Mouse (Mus musculus): ENCODE data around the gene Kpna4. TPM values are rescaled to one million over a fixed set of nuclear protein-coding genes. Genes with fewer than 3 reads are reported as not detected.

Gene Kpna4
- total and polyA plus RNA-seq, 2 experiments from 2014 or later = 26.4 to 53.0 TPM

GRCm38 (mm10) chr3:69136059-69136458 lies 9.1 kb upstream of the Kpna4 start:
- Histone ChIP-seq H3K9ac (replicated peaks; ENCODE audit: low read length) (no peak overlapping the region), H3K27me3 (ENCODE audit: insufficient read depth, low read length) (no peaks in the 10 kb centered on the region), H3K9me3 (ENCODE audit: low read length) (no peaks in the 10 kb centered on the region), H3K36me3 (ENCODE audit: insufficient read depth, low read length) (no peaks in the 10 kb centered on the region), H3K4me1 (ENCODE audit: insufficient read depth, low read length) (no peaks in the 10 kb centered on the region), H3K27ac (no peak overlapping the region), H3K4me3 (ENCODE audit: low read length) (no peak overlapping the region), H3K4me2 (ENCODE audit: low read depth, low read length) (no peak overlapping the region)
- ATAC-seq (no peak), DNase-seq (ENCODE audit: low spot score) (no peak)
- no peak for TF ChIP-seq CTCF (IDR thresholded peaks at IDR 0.05; ENCODE audit: low read depth)
- 62% methylated on average over 6 of the region's 6 CpGs for WGBS

GRCm38 (mm10) chr3:69130973-69131372 lies 4.1 kb upstream of the Kpna4 start:
- 83% methylated on average over 4 of the region's 4 CpGs for WGBS
- H3K4me2 ChIP-seq (ENCODE audit: low read depth, low read length) = no peak overlapping the region
- ATAC-seq (no peak), DNase-seq (ENCODE audit: low spot score) (no peak)
- no peaks in the 10 kb centered on the region for H3K36me3 ChIP-seq (ENCODE audit: insufficient read depth, low read length)
- H3K27ac ChIP-seq = no peak overlapping the region
- H3K9ac ChIP-seq (replicated peaks; ENCODE audit: low read length) = no peak overlapping the region
- no peaks in the 10 kb centered on the region for H3K4me1 ChIP-seq (ENCODE audit: insufficient read depth, low read length)
- TF ChIP-seq CTCF (IDR thresholded peaks at IDR 0.05; ENCODE audit: low read depth) = no peak
- no peaks in the 10 kb centered on the region for H3K9me3 ChIP-seq (ENCODE audit: low read length)
- no peaks in the 10 kb centered on the region for H3K27me3 ChIP-seq (ENCODE audit: insufficient read depth, low read length)
- no peak overlapping the region for H3K4me3 ChIP-seq (ENCODE audit: low read length)

DNA sequence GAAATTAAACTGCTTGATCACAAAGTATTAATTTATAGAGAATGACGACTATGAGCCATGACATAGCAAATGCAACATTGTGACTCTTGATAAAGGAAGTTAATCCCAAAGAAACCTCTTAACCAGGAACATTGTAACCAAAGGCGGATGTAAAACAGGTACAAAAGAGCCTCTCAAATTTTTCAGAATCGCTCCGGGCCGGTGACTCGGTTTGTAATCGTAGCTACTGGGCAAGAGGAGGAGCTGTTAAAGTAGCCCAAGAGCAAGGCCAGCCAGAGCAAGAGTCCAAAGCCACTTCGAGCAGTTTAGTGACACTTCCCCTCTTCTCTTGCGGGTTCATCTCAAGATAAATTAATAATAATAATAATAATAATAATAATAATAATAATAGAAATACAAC lies 780 bp upstream of the Kpna4 start:
- no peak for ATAC-seq
- DNase-seq (ENCODE audit: low spot score) = no peak
- Histone ChIP-seq H3K36me3 (ENCODE audit: insufficient read depth, low read length) (no peaks in the 10 kb centered on the region), H3K27me3 (ENCODE audit: insufficient read depth, low read length) (no peaks in the 10 kb centered on the region), H3K27ac (no peak overlapping the region), H3K9me3 (ENCODE audit: low read length) (no peaks in the 10 kb centered on the region), H3K4me1 (ENCODE audit: insufficient read depth, low read length) (peaks cover 7% of the 10 kb centered on the region), H3K9ac (replicated peaks; ENCODE audit: low read length) (peak overlapping the region; percentile 93), H3K4me3 (ENCODE audit: low read length) (peak overlapping the region; percentile 95), H3K4me2 (ENCODE audit: low read depth, low read length) (peak overlapping the region; percentile 75)
- TF ChIP-seq CTCF (IDR thresholded peaks at IDR 0.05; ENCODE audit: low read depth) = no peak
- 11% methylated on average over 9 of the region's 9 CpGs for WGBS

DNA sequence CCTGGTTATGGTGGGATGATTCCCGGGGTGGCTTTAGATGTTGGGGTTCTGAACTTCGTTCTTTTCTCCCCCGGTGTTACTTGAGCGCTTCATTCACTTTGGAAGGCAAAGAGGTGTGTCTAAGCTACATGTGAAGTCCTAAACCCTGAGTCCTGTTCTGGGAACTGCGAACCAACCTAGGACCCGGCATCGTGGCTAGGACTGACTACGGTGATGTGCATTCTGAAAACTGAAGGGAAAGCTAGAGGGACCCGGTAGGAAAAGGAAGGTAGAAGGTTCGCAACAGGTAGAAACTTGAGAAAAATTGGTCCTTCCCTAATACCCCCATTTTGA lies 399 bp upstream of the Kpna4 start:
- no peak; the same call in 1 of the 2 replicates for ATAC-seq
- Histone ChIP-seq H3K27ac (no peak overlapping the region; the same call in 1 of the 2 replicates), H3K9me3 (ENCODE audit: low read length) (no peaks in the 10 kb centered on the region), H3K4me3 (ENCODE audit: low read length) (peak overlapping the region; percentile 95), H3K27me3 (ENCODE audit: insufficient read depth, low read length) (no peaks in the 10 kb centered on the region), H3K9ac (replicated peaks; ENCODE audit: low read length) (peak overlapping the region; percentile 93), H3K36me3 (ENCODE audit: insufficient read depth, low read length) (no peaks in the 10 kb centered on the region), H3K4me2 (ENCODE audit: low read depth, low read length) (peak overlapping the region; percentile 75), H3K4me1 (ENCODE audit: insufficient read depth, low read length) (peaks cover 7% of the 10 kb centered on the region)
- DNase-seq (ENCODE audit: low spot score) = no peak
- no peak for TF ChIP-seq CTCF (IDR thresholded peaks at IDR 0.05; ENCODE audit: low read depth)
- WGBS = under 1% methylated on average over 10 of the region's 10 CpGs

- Histone ChIP-seq H3K36me3 (ENCODE audit: insufficient read depth, low read length) (no peaks in the 10 kb centered on the region), H3K9ac (replicated peaks; ENCODE audit: low read length) (peak overlapping the region; percentile 93), H3K4me3 (ENCODE audit: low read length) (peak overlapping the region; percentile 95), H3K27ac (peak overlapping the region; percentile 98), H3K27me3 (ENCODE audit: insufficient read depth, low read length) (no peaks in the 10 kb centered on the region), H3K4me1 (ENCODE audit: insufficient read depth, low read length) (peaks cover 7% of the 10 kb centered on the region), H3K9me3 (ENCODE audit: low read length) (no peaks in the 10 kb centered on the region), H3K4me2 (ENCODE audit: low read depth, low read length) (peak overlapping the region; percentile 75)
- TF ChIP-seq CTCF (IDR thresholded peaks at IDR 0.05; ENCODE audit: low read depth) = peak; percentile 55
- ATAC-seq = no peak
- 0% methylated on average over 34 of the region's 35 CpGs for WGBS
- DNase-seq (ENCODE audit: low spot score) = peak; percentile 52
Observed at GRCm38 (mm10) chr3:69125891-69126508, 913 bp downstream of the Kpna4 start.

DNA sequence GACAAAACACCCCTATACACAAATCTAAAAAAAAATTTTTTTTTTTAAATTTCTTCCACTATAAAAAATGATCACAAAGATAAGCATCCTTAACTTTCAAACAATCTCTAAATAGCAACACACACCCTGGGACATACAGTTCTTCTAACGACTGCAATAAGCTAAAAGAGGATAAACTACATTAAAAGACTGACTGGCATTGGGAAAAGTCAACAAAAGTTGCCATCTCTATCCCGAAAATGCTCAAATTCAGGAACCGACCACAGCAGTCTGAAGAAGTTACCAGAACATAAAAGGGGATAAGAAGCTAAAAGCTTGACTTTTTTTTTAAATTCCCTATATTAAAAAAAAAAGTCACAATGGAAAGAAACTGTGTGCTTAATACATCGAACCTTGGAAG lies 1.5 kb downstream of the Kpna4 start:
- H3K4me3 ChIP-seq (ENCODE audit: low read length) = peak overlapping the region; percentile 95
- no peaks in the 10 kb centered on the region for H3K36me3 ChIP-seq (ENCODE audit: insufficient read depth, low read length)
- no peak for TF ChIP-seq CTCF (IDR thresholded peaks at IDR 0.05; ENCODE audit: low read depth)
- peak overlapping the region; percentile 75 for H3K4me2 ChIP-seq (ENCODE audit: low read depth, low read length)
- no peak for ATAC-seq
- peaks cover 7% of the 10 kb centered on the region for H3K4me1 ChIP-seq (ENCODE audit: insufficient read depth, low read length)
- no peak for DNase-seq (ENCODE audit: low spot score)
- peak overlapping the region; percentile 98; the same call in 1 of the 2 replicates for H3K27ac ChIP-seq
- no peaks in the 10 kb centered on the region for H3K27me3 ChIP-seq (ENCODE audit: insufficient read depth, low read length)
- H3K9me3 ChIP-seq (ENCODE audit: low read length) = no peaks in the 10 kb centered on the region
- peak overlapping the region; percentile 93 for H3K9ac ChIP-seq (replicated peaks; ENCODE audit: low read length)
- 12% methylated on average over 4 of the region's 4 CpGs for WGBS

GRCm38 (mm10) chr3:69118827-69119226 lies 8.1 kb downstream of the Kpna4 start:
- Histone ChIP-seq H3K9ac (replicated peaks; ENCODE audit: low read length) (no peak overlapping the region), H3K36me3 (ENCODE audit: insufficient read depth, low read length) (no peaks in the 10 kb centered on the region), H3K4me2 (ENCODE audit: low read depth, low read length) (no peak overlapping the region), H3K4me3 (ENCODE audit: low read length) (no peak overlapping the region), H3K27ac (no peak overlapping the region), H3K9me3 (ENCODE audit: low read length) (no peaks in the 10 kb centered on the region), H3K27me3 (ENCODE audit: insufficient read depth, low read length) (no peaks in the 10 kb centered on the region), H3K4me1 (ENCODE audit: insufficient read depth, low read length) (no peaks in the 10 kb centered on the region)
- 44% methylated on average over 3 of the region's 3 CpGs for WGBS
- peak; percentile 45 for DNase-seq (ENCODE audit: low spot score)
- no peak for TF ChIP-seq CTCF (IDR thresholded peaks at IDR 0.05; ENCODE audit: low read depth)
- peak; percentile 53; the same call in 1 of the 2 replicates for ATAC-seq
